Mouse (Mus musculus) neural tube, embryonic 15.5 days (tissue): ENCODE data around the gene Trip6. TPM values are rescaled to one million over a fixed set of nuclear protein-coding genes. Genes with fewer than 3 reads are reported as not detected.

Source experiments
- ATAC-seq: fragments of 200-750 bp; cut with Nextera tagmentation; 2 replicates; pipeline ENCODE4 v1.8.0; 2017; ENCODE audit warnings: mild to moderate bottlenecking, moderate TSS enrichment, moderate library complexity; ENCODE audit not compliant: low FRiP score
- H3K27ac ChIP-seq: fragments of 300-500 bp; sonication (generic); replicated peaks from 2 replicates; pipeline ENCODE4 v1.5.1; 2015; ENCODE audit warnings: mild to moderate bottlenecking, inconsistent platforms
- H3K27me3 ChIP-seq: fragments of 300-500 bp; sonication (generic); replicated peaks from 2 replicates; pipeline ENCODE4 v1.6.1; 2015; ENCODE audit warnings: inconsistent platforms
- H3K36me3 ChIP-seq: fragments of 300-500 bp; sonication (generic); 2 replicates; pipeline ENCODE4 v1.6.1; 2015; ENCODE audit warnings: inconsistent platforms
- H3K4me1 ChIP-seq: fragments of 300-500 bp; sonication (generic); 2 replicates; pipeline ENCODE4 v1.6.1; 2015; ENCODE audit warnings: inconsistent platforms
- H3K4me2 ChIP-seq: fragments of 300-500 bp; sonication (generic); 2 replicates; pipeline ENCODE4 v1.6.1; 2015; ENCODE audit warnings: inconsistent platforms, mild to moderate bottlenecking, moderate library complexity
- H3K4me3 ChIP-seq: fragments of 300-500 bp; sonication (generic); replicated peaks from 2 replicates; pipeline ENCODE4 v1.5.1; 2015; ENCODE audit warnings: mild to moderate bottlenecking, inconsistent platforms
- H3K9ac ChIP-seq: fragments of 300-500 bp; sonication (generic); replicated peaks from 2 replicates; pipeline ENCODE4 v1.6.1; 2015; ENCODE audit warnings: mild to moderate bottlenecking, inconsistent platforms
- H3K9me3 ChIP-seq: fragments of 300-500 bp; sonication (generic); replicated peaks from 2 replicates; pipeline ENCODE4 v1.6.1; 2016; ENCODE audit warnings: inconsistent platforms
- WGBS: fragments of 180-500 bp; shearing (Covaris S2); methylation state at CpG from one replicate; pipeline ENCODE4 v1.1.7; 2015; ENCODE audit warnings: mixed read lengths; 5-methylcytosine and 5-hydroxymethylcytosine counted together
- polyA plus RNA-seq: library from polyadenylated mRNA; unstranded; fragments of >200 nt; fragmentation: Nextera tagmentation; extraction: Ambion mirVana; gene quantifications from 2 replicates; pipeline ENCODE4 v1.2.1, GENCODE M21; 2015

Gene Trip6
- polyA plus RNA-seq, 1 experiment from 2014 or later, result 14.0 TPM

- WGBS, result 5% methylated on average over 18 of the region's 18 CpGs
- Histone ChIP-seq H3K9me3 (no peaks in the 10 kb centered on the region), H3K4me1 (peaks cover 39% of the 10 kb centered on the region), H3K27ac (peak overlapping the region; percentile 89), H3K9ac (peak overlapping the region; percentile 78), H3K36me3 (peaks cover 47% of the 10 kb centered on the region), H3K27me3 (peaks cover 18% of the 10 kb centered on the region), H3K4me3 (peak overlapping the region; percentile 52), H3K4me2 (peak overlapping the region; percentile 96)
- ATAC-seq, result peak; percentile 45
These were observed 19.5 kb downstream of the Trip6 start for GRCm38 (mm10) chr5:137294744-137295093.

GRCm38 (mm10) chr5:137293839-137294743, 20.1 kb downstream of the Trip6 start, which contains the start of gene Ufsp1:
Ufsp1 (plus strand) TSS chr5:137294629.
- no peaks in the 10 kb centered on the region for H3K9me3 ChIP-seq
- H3K27me3 ChIP-seq, result peaks cover 24% of the 10 kb centered on the region
- peaks cover 41% of the 10 kb centered on the region for H3K36me3 ChIP-seq
- peak within 1 kb of the TSS; percentile 78 for H3K9ac ChIP-seq
- ATAC-seq, result peak; percentile 96
- H3K4me1 ChIP-seq, result peaks cover 45% of the 10 kb centered on the region
- peak within 1 kb of the TSS; percentile 89 for H3K27ac ChIP-seq
- H3K4me3 ChIP-seq, result peak within 1 kb of the TSS; percentile 52
- WGBS, result under 1% methylated on average over 52 of the region's 52 CpGs
- H3K4me2 ChIP-seq, result peak within 1 kb of the TSS; percentile 96

GRCm38 (mm10) chr5:137293282-137293681, 20.9 kb downstream of the Trip6 start:
- peaks cover 33% of the 10 kb centered on the region for H3K36me3 ChIP-seq
- H3K27ac ChIP-seq, result peak overlapping the region; percentile 89
- peaks cover 25% of the 10 kb centered on the region for H3K27me3 ChIP-seq
- peak overlapping the region; percentile 67 for H3K9ac ChIP-seq
- peak overlapping the region; percentile 52 for H3K4me3 ChIP-seq
- H3K9me3 ChIP-seq, result no peaks in the 10 kb centered on the region
- peaks cover 52% of the 10 kb centered on the region for H3K4me1 ChIP-seq
- WGBS, result 1% methylated on average over 15 of the region's 15 CpGs
- peak overlapping the region; percentile 96 for H3K4me2 ChIP-seq
- ATAC-seq, result 0 out of 2 replicates have a peak, but pooled peaks have one; percentile 6

GRCm38 (mm10) chr5:137291381-137291926, 22.8 kb downstream of the Trip6 start:
- ATAC-seq, result no peak
- no peaks in the 10 kb centered on the region for H3K9me3 ChIP-seq
- H3K4me3 ChIP-seq, result no peak overlapping the region
- no peak overlapping the region for H3K4me2 ChIP-seq
- peaks cover 68% of the 10 kb centered on the region for H3K4me1 ChIP-seq
- peaks cover 25% of the 10 kb centered on the region for H3K27me3 ChIP-seq
- H3K27ac ChIP-seq, result no peak overlapping the region
- no peak overlapping the region for H3K9ac ChIP-seq
- peaks cover 14% of the 10 kb centered on the region for H3K36me3 ChIP-seq
- 74% methylated on average over 15 of the region's 15 CpGs for WGBS

GRCm38 (mm10) chr5:137290677-137291076, 23.5 kb downstream of the Trip6 start:
- H3K36me3 ChIP-seq, result peaks cover 6% of the 10 kb centered on the region
- WGBS, result 18% methylated on average over 15 of the region's 15 CpGs
- ATAC-seq, result no peak
- H3K4me1 ChIP-seq, result peaks cover 76% of the 10 kb centered on the region
- H3K27ac ChIP-seq, result no peak overlapping the region
- H3K27me3 ChIP-seq, result peaks cover 25% of the 10 kb centered on the region
- 0 out of 2 replicates have a peak overlapping the region, but pooled peaks have one; percentile 1 for H3K9ac ChIP-seq
- H3K4me2 ChIP-seq, result peak overlapping the region; percentile 93
- no peaks in the 10 kb centered on the region for H3K9me3 ChIP-seq
- peak overlapping the region; percentile 12 for H3K4me3 ChIP-seq

GRCm38 (mm10) chr5:137289591-137290365, 24.4 kb downstream of the Trip6 start:
- no peaks in the 10 kb centered on the region for H3K36me3 ChIP-seq
- H3K27ac ChIP-seq, result 0 out of 2 replicates have a peak overlapping the region, but pooled peaks have one; percentile 5
- no peak for ATAC-seq
- peaks cover 25% of the 10 kb centered on the region for H3K27me3 ChIP-seq
- peak overlapping the region; percentile 93 for H3K4me2 ChIP-seq
- WGBS, result 58% methylated on average over 13 of the region's 13 CpGs
- H3K9ac ChIP-seq, result peak overlapping the region; percentile 29
- H3K4me3 ChIP-seq, result peak overlapping the region; percentile 56
- H3K4me1 ChIP-seq, result peaks cover 68% of the 10 kb centered on the region
- no peaks in the 10 kb centered on the region for H3K9me3 ChIP-seq

GRCm38 (mm10) chr5:137288999-137289470, 25.2 kb downstream of the Trip6 start:
- no peaks in the 10 kb centered on the region for H3K36me3 ChIP-seq
- no peak for ATAC-seq
- H3K4me2 ChIP-seq, result peak overlapping the region; percentile 93
- peak overlapping the region; percentile 56 for H3K4me3 ChIP-seq
- no peaks in the 10 kb centered on the region for H3K9me3 ChIP-seq
- 2% methylated on average over 25 of the region's 25 CpGs for WGBS
- 0 out of 2 replicates have a peak overlapping the region, but pooled peaks have one; percentile 56 for H3K27ac ChIP-seq
- H3K27me3 ChIP-seq, result peaks cover 25% of the 10 kb centered on the region
- H3K4me1 ChIP-seq, result peaks cover 65% of the 10 kb centered on the region
- H3K9ac ChIP-seq, result peak overlapping the region; percentile 29

GRCm38 (mm10) chr5:137287953-137288743, 26.1 kb downstream of the Trip6 start:
- Histone ChIP-seq H3K36me3 (no peaks in the 10 kb centered on the region), H3K27me3 (peaks cover 25% of the 10 kb centered on the region), H3K4me3 (peak overlapping the region; percentile 56), H3K27ac (peak overlapping the region; percentile 85), H3K9me3 (no peaks in the 10 kb centered on the region), H3K4me1 (peaks cover 62% of the 10 kb centered on the region), H3K9ac (peak overlapping the region; percentile 70), H3K4me2 (peak overlapping the region; percentile 93)
- WGBS, result under 1% methylated on average over 49 of the region's 65 CpGs
- peak; percentile 22 for ATAC-seq

GRCm38 (mm10) chr5:137287032-137287952, 26.9 kb downstream of the Trip6 start, which contains the start of gene Ache:
Ache (plus strand) TSS chr5:137287519.
- Histone ChIP-seq H3K4me3 (peak within 1 kb of the TSS; percentile 56), H3K4me1 (peaks cover 54% of the 10 kb centered on the region), H3K4me2 (peak within 1 kb of the TSS; percentile 93), H3K9me3 (no peaks in the 10 kb centered on the region), H3K27ac (peak within 1 kb of the TSS; percentile 85), H3K36me3 (no peaks in the 10 kb centered on the region), H3K9ac (peak within 1 kb of the TSS; percentile 70), H3K27me3 (peaks cover 25% of the 10 kb centered on the region)
- WGBS, result 1% methylated on average over 40 of the region's 40 CpGs
- ATAC-seq, result peak; percentile 84

- no peaks in the 10 kb centered on the region for H3K9me3 ChIP-seq
- H3K27ac ChIP-seq, result peak overlapping the region; percentile 85
- H3K36me3 ChIP-seq, result no peaks in the 10 kb centered on the region
- peak overlapping the region; percentile 93 for H3K4me2 ChIP-seq
- ATAC-seq, result peak; percentile 87
- 0% methylated on average over 14 of the region's 16 CpGs for WGBS
- peak overlapping the region; percentile 56 for H3K4me3 ChIP-seq
- peaks cover 19% of the 10 kb centered on the region for H3K27me3 ChIP-seq
- peaks cover 51% of the 10 kb centered on the region for H3K4me1 ChIP-seq
- H3K9ac ChIP-seq, result peak overlapping the region; percentile 70
These were observed 27.6 kb downstream of the Trip6 start for GRCm38 (mm10) chr5:137286655-137287031.
